Mouse (Mus musculus) hindbrain, embryonic 14.5 days (tissue): ENCODE measurements around the gene Slc35b3. TPM values are rescaled to one million over a fixed set of nuclear protein-coding genes. Genes with fewer than 3 reads are reported as not detected.

ENCODE experiments used
- ATAC-seq: fragments of 200-750 bp; cut with Nextera tagmentation; 2 replicates; pipeline ENCODE4 v1.8.0; 2017; ENCODE audit warnings: moderate number of reproducible peaks, mild to moderate bottlenecking, moderate TSS enrichment, moderate library complexity; ENCODE audit not compliant: low FRiP score
- DNase-seq: peaks from one replicate; pipeline ENCODE4 v3.0.0-alpha.2; 2015; ENCODE audit warnings: low spot score
- H3K27ac ChIP-seq: fragments of 300-500 bp; sonication (generic); 2 replicates; pipeline ENCODE4 v1.5.1; 2014; ENCODE audit warnings: mild to moderate bottlenecking, moderate library complexity
- H3K27me3 ChIP-seq: fragments of 300-500 bp; sonication (generic); 2 replicates; pipeline ENCODE4 v1.6.1; 2014; ENCODE audit warnings: mild to moderate bottlenecking, low read length, mixed read lengths; ENCODE audit not compliant: control insufficient read depth, insufficient read depth
- H3K36me3 ChIP-seq: fragments of 300-500 bp; sonication (generic); replicated peaks from 2 replicates; pipeline ENCODE4 v1.6.1; 2014; ENCODE audit not compliant: control insufficient read depth, insufficient read depth
- H3K4me1 ChIP-seq: fragments of 300-500 bp; sonication (generic); replicated peaks from 2 replicates; pipeline ENCODE4 v1.6.1; 2014; ENCODE audit warnings: antibody characterized with exemption, low read length, mixed read lengths; ENCODE audit not compliant: control insufficient read depth, insufficient read depth
- H3K4me2 ChIP-seq: fragments of 300-500 bp; sonication (generic); replicated peaks from 2 replicates; pipeline ENCODE4 v1.6.1; 2014; ENCODE audit warnings: mild to moderate bottlenecking, moderate library complexity
- H3K4me3 ChIP-seq: fragments of 300-500 bp; sonication (generic); replicated peaks from 2 replicates; pipeline ENCODE4 v1.5.1; 2014; ENCODE audit warnings: mild to moderate bottlenecking, low read length
- H3K9ac ChIP-seq: fragments of 300-500 bp; sonication (generic); 2 replicates; pipeline ENCODE4 v1.6.1; 2014
- H3K9me3 ChIP-seq: fragments of 300-500 bp; sonication (generic); 2 replicates; pipeline ENCODE4 v1.6.1; 2016; ENCODE audit warnings: low read length; ENCODE audit not compliant: control insufficient read depth
- WGBS: fragments of 180-500 bp; shearing (Covaris S2); extraction: QIAGEN DNeasy Blood & Tissue Kit; methylation state at CpG from one replicate; pipeline ENCODE4 v1.1.7; 2014; 5-methylcytosine and 5-hydroxymethylcytosine counted together
- polyA plus RNA-seq: library from polyadenylated mRNA; unstranded; fragments of >200 nt; fragmentation: Nextera tagmentation; extraction: Ambion mirVana; gene quantifications from 2 replicates; pipeline ENCODE4 v1.2.1, GENCODE M21; 2014

Gene Slc35b3
- 34.4 and 35.8 TPM in 2 replicates for polyA plus RNA-seq

DNA sequence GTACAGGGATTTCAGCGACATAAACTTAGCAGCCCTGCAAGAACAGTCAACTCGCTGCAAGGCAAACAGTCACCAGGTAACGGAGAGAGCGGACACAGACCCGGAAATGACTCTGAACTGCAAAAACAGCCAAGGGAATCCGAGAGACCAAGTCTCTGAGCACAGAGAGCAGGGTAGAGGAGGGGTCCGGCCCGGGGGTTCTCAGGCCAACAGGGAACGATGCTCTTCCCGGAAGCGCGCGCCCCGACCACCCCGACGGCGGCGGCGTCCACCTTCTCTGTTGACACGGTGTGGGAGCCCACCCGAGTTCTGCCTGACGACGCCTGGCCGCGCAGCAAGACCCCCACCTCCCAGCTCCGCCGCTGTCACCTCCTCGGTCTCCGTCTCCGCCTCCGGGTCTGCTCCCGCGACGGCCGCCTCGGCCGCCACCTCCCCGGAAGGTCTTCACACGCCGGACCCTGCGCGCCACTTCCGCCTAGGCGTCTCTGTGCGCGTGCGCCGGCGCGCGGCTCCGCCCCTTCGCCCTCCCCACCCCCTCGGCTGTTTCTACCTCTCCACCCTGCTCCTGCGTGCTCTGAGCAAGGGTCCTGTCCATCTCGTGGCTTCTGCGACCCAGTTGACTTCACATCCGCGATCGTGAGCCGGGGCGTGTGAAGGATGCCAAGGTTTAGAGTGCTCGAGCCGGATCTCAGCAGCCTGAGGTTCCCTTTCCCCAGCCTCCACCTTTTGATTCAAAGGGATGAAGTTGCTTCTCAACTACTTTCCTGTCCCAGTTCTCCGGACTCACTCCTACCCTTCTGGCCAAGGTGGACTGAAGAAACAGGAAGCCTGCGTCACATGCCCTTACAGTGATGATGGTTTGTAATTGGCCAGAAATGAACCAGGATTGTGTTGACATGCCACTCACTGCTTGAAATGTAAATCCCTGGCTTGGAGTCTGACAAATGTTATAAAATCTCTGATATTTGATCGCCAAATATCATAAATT is at the start of gene Slc35b3:
Gene Slc35b3, minus strand, starts transcription at position 813 of the 988 bp plus-strand sequence.
- Histone ChIP-seq H3K27ac (peak within 1 kb of the TSS; percentile 72), H3K9ac (peak within 1 kb of the TSS; percentile 71), H3K4me3 (peak within 1 kb of the TSS; percentile 79), H3K4me1 (peaks cover 14% of the 10 kb centered on the region), H3K36me3 (peaks cover under 1% of the 10 kb centered on the region; the same call in 1 of the 2 replicates), H3K9me3 (no peaks in the 10 kb centered on the region), H3K27me3 (no peaks in the 10 kb centered on the region), H3K4me2 (peak within 1 kb of the TSS; percentile 53)
- DNase-seq (peak; percentile 85), ATAC-seq (peak; percentile 99)
- 2% methylated on average over 53 of the region's 67 CpGs for WGBS

DNA sequence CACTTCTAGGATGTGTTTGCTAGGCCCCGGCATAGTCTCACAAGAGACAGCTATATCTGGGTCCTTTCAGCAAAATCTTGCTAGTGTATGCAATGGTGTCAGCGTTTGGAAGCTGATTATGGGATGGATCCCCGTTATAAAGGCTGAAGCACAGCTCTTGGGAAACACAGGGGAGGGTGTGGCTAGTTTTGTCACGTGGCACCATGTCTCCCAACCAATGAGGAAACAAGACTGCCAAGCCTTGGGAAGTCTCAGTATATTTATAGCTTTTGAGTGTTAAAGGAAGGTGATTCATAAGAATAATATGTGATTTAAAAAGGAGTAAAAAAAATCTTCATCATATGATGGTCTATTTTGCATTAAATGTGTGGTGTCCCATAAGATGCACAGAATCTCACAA is 49.6 kb upstream of the Slc35b3 start:
- Histone ChIP-seq H3K36me3 (no peaks in the 10 kb centered on the region), H3K4me2 (no peak overlapping the region), H3K4me1 (no peaks in the 10 kb centered on the region), H3K9me3 (no peaks in the 10 kb centered on the region), H3K9ac (no peak overlapping the region), H3K27me3 (no peaks in the 10 kb centered on the region), H3K27ac (no peak overlapping the region), H3K4me3 (no peak overlapping the region)
- DNase-seq (no peak), ATAC-seq (no peak)
- 87% methylated on average over 4 of the region's 4 CpGs for WGBS

DNA sequence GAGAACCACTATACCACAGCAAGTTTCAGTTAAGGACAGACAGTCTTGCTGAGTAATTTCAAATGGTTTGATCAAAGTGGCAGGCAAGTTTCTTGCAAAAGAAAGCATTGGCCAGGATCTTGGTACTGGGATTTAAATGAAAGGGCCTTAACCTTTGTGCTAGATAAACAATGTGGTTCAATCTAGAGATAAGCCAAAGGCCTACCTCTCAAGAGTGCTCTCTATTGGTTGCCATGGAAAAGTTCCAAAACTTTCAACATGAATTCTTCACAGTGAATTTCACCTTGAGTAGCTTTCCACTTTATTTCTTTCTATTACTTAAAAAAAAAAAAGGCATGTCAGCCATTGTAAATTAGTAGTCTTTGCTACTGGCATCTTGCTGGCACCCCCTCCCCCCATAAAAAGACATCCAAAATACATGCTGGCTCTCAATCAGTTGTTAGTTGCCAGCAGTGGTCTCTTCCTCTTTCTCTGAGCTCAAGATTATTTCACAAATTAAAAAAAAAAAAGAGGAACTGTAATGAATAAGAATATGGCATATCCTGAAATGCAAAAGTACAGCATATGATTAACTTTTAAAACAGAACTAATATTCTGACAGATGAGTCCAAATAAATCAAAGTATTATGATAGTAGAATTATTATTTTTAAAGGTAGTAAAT is 42.6 kb upstream of the Slc35b3 start:
- Histone ChIP-seq H3K9me3 (no peaks in the 10 kb centered on the region), H3K9ac (no peak overlapping the region), H3K4me2 (no peak overlapping the region), H3K36me3 (no peaks in the 10 kb centered on the region), H3K4me1 (no peaks in the 10 kb centered on the region), H3K4me3 (no peak overlapping the region), H3K27ac (no peak overlapping the region), H3K27me3 (no peaks in the 10 kb centered on the region)
- DNase-seq (no peak), ATAC-seq (no peak)

GRCm38 (mm10) chr13:39002424-39002823 is 41.7 kb upstream of the Slc35b3 start:
- Histone ChIP-seq H3K4me3 (no peak overlapping the region), H3K27ac (no peak overlapping the region), H3K36me3 (no peaks in the 10 kb centered on the region), H3K9ac (no peak overlapping the region), H3K4me1 (no peaks in the 10 kb centered on the region), H3K27me3 (no peaks in the 10 kb centered on the region), H3K4me2 (no peak overlapping the region), H3K9me3 (no peaks in the 10 kb centered on the region)
- ATAC-seq (no peak), DNase-seq (no peak)
- WGBS: 79% methylated on average over 1 of the region's 1 CpGs

GRCm38 (mm10) chr13:39001434-39001833 is 40.8 kb upstream of the Slc35b3 start:
- Histone ChIP-seq H3K4me1 (no peaks in the 10 kb centered on the region), H3K4me2 (no peak overlapping the region), H3K9ac (no peak overlapping the region), H3K36me3 (no peaks in the 10 kb centered on the region), H3K27me3 (no peaks in the 10 kb centered on the region), H3K9me3 (no peaks in the 10 kb centered on the region), H3K4me3 (no peak overlapping the region), H3K27ac (no peak overlapping the region)
- ATAC-seq: no peak
- WGBS: 92% methylated on average over 11 of the region's 11 CpGs
- no peak for DNase-seq

- Histone ChIP-seq H3K9ac (no peak overlapping the region), H3K4me3 (no peak overlapping the region), H3K27me3 (no peaks in the 10 kb centered on the region), H3K4me1 (no peaks in the 10 kb centered on the region), H3K4me2 (no peak overlapping the region), H3K9me3 (no peaks in the 10 kb centered on the region), H3K27ac (no peak overlapping the region), H3K36me3 (no peaks in the 10 kb centered on the region)
- ATAC-seq: no peak
- WGBS: 82% methylated on average over 7 of the region's 9 CpGs
- DNase-seq: no peak
Measured at GRCm38 (mm10) chr13:38998958-38999357, 38.3 kb upstream of the Slc35b3 start.

- H3K9ac ChIP-seq: no peak overlapping the region
- H3K4me3 ChIP-seq: no peak overlapping the region
- no peaks in the 10 kb centered on the region for H3K27me3 ChIP-seq
- DNase-seq: peak; percentile 75
- no peaks in the 10 kb centered on the region for H3K9me3 ChIP-seq
- no peak overlapping the region for H3K4me2 ChIP-seq
- H3K4me1 ChIP-seq: no peaks in the 10 kb centered on the region
- no peak overlapping the region for H3K27ac ChIP-seq
- H3K36me3 ChIP-seq: no peaks in the 10 kb centered on the region
- WGBS: 25% methylated on average over 5 of the region's 5 CpGs
- 0 out of 2 replicates have a peak, but pooled peaks have one; percentile 21 for ATAC-seq
Measured at GRCm38 (mm10) chr13:38992529-38992928, 31.9 kb upstream of the Slc35b3 start.

GRCm38 (mm10) chr13:38983751-38984150 is 23.1 kb upstream of the Slc35b3 start:
- no peak overlapping the region for H3K4me3 ChIP-seq
- WGBS: 94% methylated on average over 5 of the region's 5 CpGs
- no peak overlapping the region for H3K9ac ChIP-seq
- H3K27me3 ChIP-seq: no peaks in the 10 kb centered on the region
- no peak overlapping the region for H3K27ac ChIP-seq
- H3K9me3 ChIP-seq: no peaks in the 10 kb centered on the region
- no peaks in the 10 kb centered on the region for H3K4me1 ChIP-seq
- no peak for DNase-seq
- no peaks in the 10 kb centered on the region for H3K36me3 ChIP-seq
- H3K4me2 ChIP-seq: no peak overlapping the region
- no peak for ATAC-seq

DNA sequence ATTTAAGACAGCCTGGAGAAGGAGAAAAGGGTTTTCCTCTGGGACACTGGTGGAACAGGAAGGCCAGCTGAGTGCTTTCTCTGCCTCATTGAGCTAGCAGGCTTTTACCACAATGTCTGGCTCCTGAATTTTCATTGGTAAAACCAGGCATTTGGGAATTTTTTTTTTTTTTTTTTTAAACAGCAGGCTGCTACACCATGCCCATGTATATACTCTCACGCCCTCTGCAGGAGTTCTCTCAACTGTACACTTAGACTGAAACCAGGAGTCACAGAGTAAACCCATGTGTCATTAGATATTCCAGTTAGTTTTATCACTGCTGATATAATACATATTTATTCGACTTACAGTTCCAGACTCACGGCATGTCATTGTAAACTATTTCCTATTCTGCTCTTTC is 20.2 kb upstream of the Slc35b3 start:
- 81% methylated on average over 3 of the region's 3 CpGs for WGBS
- no peak overlapping the region for H3K4me3 ChIP-seq
- no peak overlapping the region for H3K27ac ChIP-seq
- no peak for ATAC-seq
- no peak for DNase-seq
- H3K9ac ChIP-seq: no peak overlapping the region
- no peaks in the 10 kb centered on the region for H3K36me3 ChIP-seq
- no peaks in the 10 kb centered on the region for H3K9me3 ChIP-seq
- H3K4me1 ChIP-seq: no peaks in the 10 kb centered on the region
- no peak overlapping the region for H3K4me2 ChIP-seq
- no peaks in the 10 kb centered on the region for H3K27me3 ChIP-seq
